Mouse (Mus musculus): Measurements from ENCODE around the gene Clpb. TPM values are rescaled to one million over a fixed set of nuclear protein-coding genes. Genes with fewer than 3 reads are reported as not detected.

Clpb gene
- polyA plus RNA-seq, 1 experiment, result 7.2 TPM

GRCm38 (mm10) chr7:101676033-101676761, 12.8 kb downstream of the Clpb start:
- 70% methylated on average over 6 of the region's 6 CpGs for WGBS
- H3K4me1 ChIP-seq (ENCODE audit: control insufficient read depth, insufficient read depth, insufficient read length, low read length), result no peaks in the 10 kb centered on the region; the same call in 1 of the 2 replicates
- no peak for TF ChIP-seq POLR2A (IDR thresholded peaks at IDR 0.05; ENCODE audit: low read depth, low read length)
- no peak for TF ChIP-seq CTCF (IDR thresholded peaks at IDR 0.05; ENCODE audit: extremely low read depth, insufficient read length, insufficient replicate concordance, low read depth, low read length)
- no peak overlapping the region for H3K4me3 ChIP-seq (ENCODE audit: low read depth, low read length)
- no peak overlapping the region for H3K27ac ChIP-seq (ENCODE audit: insufficient read depth, low read depth, low read length)
- H3K27me3 ChIP-seq (ENCODE audit: control insufficient read depth, insufficient read depth, low read length), result no peaks in the 10 kb centered on the region
- no peaks in the 10 kb centered on the region for H3K36me3 ChIP-seq (ENCODE audit: control insufficient read depth, insufficient read depth, low read length)

GRCm38 (mm10) chr7:101676762-101677308, 13.4 kb downstream of the Clpb start:
- H3K36me3 ChIP-seq (ENCODE audit: control insufficient read depth, insufficient read depth, low read length), result no peaks in the 10 kb centered on the region
- no peaks in the 10 kb centered on the region; the same call in 1 of the 2 replicates for H3K4me1 ChIP-seq (ENCODE audit: control insufficient read depth, insufficient read depth, insufficient read length, low read length)
- TF ChIP-seq CTCF (IDR thresholded peaks at IDR 0.05; ENCODE audit: extremely low read depth, insufficient read length, insufficient replicate concordance, low read depth, low read length), result no peak
- H3K27ac ChIP-seq (ENCODE audit: insufficient read depth, low read depth, low read length), result no peak overlapping the region
- no peaks in the 10 kb centered on the region for H3K27me3 ChIP-seq (ENCODE audit: control insufficient read depth, insufficient read depth, low read length)
- WGBS, result 78% methylated on average over 3 of the region's 3 CpGs
- no peak overlapping the region for H3K4me3 ChIP-seq (ENCODE audit: low read depth, low read length)

GRCm38 (mm10) chr7:101679591-101679990, 16.2 kb downstream of the Clpb start:
- no peaks in the 10 kb centered on the region for H3K27me3 ChIP-seq (ENCODE audit: control insufficient read depth, insufficient read depth, low read length)
- H3K36me3 ChIP-seq (ENCODE audit: control insufficient read depth, insufficient read depth, low read length), result no peaks in the 10 kb centered on the region
- WGBS, result 21% methylated on average over 7 of the region's 7 CpGs
- peak; percentile 82 for TF ChIP-seq CTCF (IDR thresholded peaks at IDR 0.05; ENCODE audit: extremely low read depth, insufficient read length, insufficient replicate concordance, low read depth, low read length)
- no peak for TF ChIP-seq POLR2A (IDR thresholded peaks at IDR 0.05; ENCODE audit: low read depth, low read length)
- no peak overlapping the region for H3K27ac ChIP-seq (ENCODE audit: insufficient read depth, low read depth, low read length)
- H3K4me1 ChIP-seq (ENCODE audit: control insufficient read depth, insufficient read depth, insufficient read length, low read length), result no peaks in the 10 kb centered on the region
- H3K4me3 ChIP-seq (ENCODE audit: low read depth, low read length), result no peak overlapping the region

- 86% methylated on average over 3 of the region's 3 CpGs for WGBS
- H3K27me3 ChIP-seq (ENCODE audit: control insufficient read depth, insufficient read depth, low read length), result no peaks in the 10 kb centered on the region
- H3K27ac ChIP-seq (ENCODE audit: insufficient read depth, low read depth, low read length), result no peak overlapping the region
- TF ChIP-seq CTCF (IDR thresholded peaks at IDR 0.05; ENCODE audit: extremely low read depth, insufficient read length, insufficient replicate concordance, low read depth, low read length) (no peak), POLR2A (IDR thresholded peaks at IDR 0.05; ENCODE audit: low read depth, low read length) (no peak)
- H3K4me1 ChIP-seq (ENCODE audit: control insufficient read depth, insufficient read depth, insufficient read length, low read length), result no peaks in the 10 kb centered on the region
- no peaks in the 10 kb centered on the region for H3K36me3 ChIP-seq (ENCODE audit: control insufficient read depth, insufficient read depth, low read length)
- H3K4me3 ChIP-seq (ENCODE audit: low read depth, low read length), result no peak overlapping the region
Observed at GRCm38 (mm10) chr7:101680961-101681360, 17.5 kb downstream of the Clpb start.

- no peaks in the 10 kb centered on the region for H3K4me1 ChIP-seq (ENCODE audit: control insufficient read depth, insufficient read depth, insufficient read length, low read length)
- H3K36me3 ChIP-seq (ENCODE audit: control insufficient read depth, insufficient read depth, low read length), result no peaks in the 10 kb centered on the region
- H3K27ac ChIP-seq (ENCODE audit: insufficient read depth, low read depth, low read length), result no peak overlapping the region
- no peak overlapping the region for H3K4me3 ChIP-seq (ENCODE audit: low read depth, low read length)
- 82% methylated on average over 6 of the region's 6 CpGs for WGBS
- no peaks in the 10 kb centered on the region for H3K27me3 ChIP-seq (ENCODE audit: control insufficient read depth, insufficient read depth, low read length)
- no peak for TF ChIP-seq CTCF (IDR thresholded peaks at IDR 0.05; ENCODE audit: extremely low read depth, insufficient read length, insufficient replicate concordance, low read depth, low read length)
- no peak for TF ChIP-seq POLR2A (IDR thresholded peaks at IDR 0.05; ENCODE audit: low read depth, low read length)
Observed at GRCm38 (mm10) chr7:101681565-101682071, 18.2 kb downstream of the Clpb start.

- no peaks in the 10 kb centered on the region for H3K4me1 ChIP-seq (ENCODE audit: control insufficient read depth, insufficient read depth, insufficient read length, low read length)
- H3K36me3 ChIP-seq (ENCODE audit: control insufficient read depth, insufficient read depth, low read length), result no peaks in the 10 kb centered on the region
- no peak overlapping the region for H3K4me3 ChIP-seq (ENCODE audit: low read depth, low read length)
- no peaks in the 10 kb centered on the region for H3K27me3 ChIP-seq (ENCODE audit: control insufficient read depth, insufficient read depth, low read length)
- no peak overlapping the region for H3K27ac ChIP-seq (ENCODE audit: insufficient read depth, low read depth, low read length)
- TF ChIP-seq CTCF (IDR thresholded peaks at IDR 0.05; ENCODE audit: extremely low read depth, insufficient read length, insufficient replicate concordance, low read depth, low read length) (no peak), POLR2A (IDR thresholded peaks at IDR 0.05; ENCODE audit: low read depth, low read length) (no peak)
- WGBS, result 71% methylated on average over 5 of the region's 5 CpGs
Observed at GRCm38 (mm10) chr7:101682886-101683285, 19.5 kb downstream of the Clpb start.

GRCm38 (mm10) chr7:101683976-101684630, 20.7 kb downstream of the Clpb start:
- Histone ChIP-seq H3K4me3 (ENCODE audit: low read depth, low read length) (no peak overlapping the region), H3K27ac (ENCODE audit: insufficient read depth, low read depth, low read length) (no peak overlapping the region), H3K36me3 (ENCODE audit: control insufficient read depth, insufficient read depth, low read length) (no peaks in the 10 kb centered on the region), H3K27me3 (ENCODE audit: control insufficient read depth, insufficient read depth, low read length) (no peaks in the 10 kb centered on the region), H3K4me1 (ENCODE audit: control insufficient read depth, insufficient read depth, insufficient read length, low read length) (no peaks in the 10 kb centered on the region)
- 84% methylated on average over 9 of the region's 9 CpGs for WGBS
- no peak for TF ChIP-seq CTCF (IDR thresholded peaks at IDR 0.05; ENCODE audit: extremely low read depth, insufficient read length, insufficient replicate concordance, low read depth, low read length)
- TF ChIP-seq POLR2A (IDR thresholded peaks at IDR 0.05; ENCODE audit: low read depth, low read length), result no peak
